Mouse (Mus musculus) embryonic facial prominence, embryonic 14.5 days (tissue): Measurements from ENCODE around the gene Tbc1d22a. TPM values are rescaled to one million over a fixed set of nuclear protein-coding genes. Genes with fewer than 3 reads are reported as not detected.

ENCODE experiments used
- ATAC-seq: fragments of 200-750 bp; cut with Nextera tagmentation; 2 replicates; pipeline ENCODE4 v1.8.0; 2017; ENCODE audit warnings: low read depth, moderate number of reproducible peaks, moderate TSS enrichment
- DNase-seq: peaks from one replicate; pipeline ENCODE4 v3.0.0-alpha.2; 2015; ENCODE audit warnings: low spot score
- H3K27ac ChIP-seq: fragments of 300-500 bp; sonication (generic); replicated peaks from 2 replicates; pipeline ENCODE4 v1.5.1; 2014; ENCODE audit warnings: low read depth, mild to moderate bottlenecking, low read length, moderate library complexity
- H3K27me3 ChIP-seq: fragments of 300-500 bp; sonication (generic); replicated peaks from 2 replicates; pipeline ENCODE4 v1.6.1; 2014; ENCODE audit warnings: low read length; ENCODE audit not compliant: control insufficient read depth, insufficient read depth
- H3K36me3 ChIP-seq: fragments of 300-500 bp; sonication (generic); 2 replicates; pipeline ENCODE4 v1.6.1; 2014; ENCODE audit warnings: low read length, mixed read lengths; ENCODE audit not compliant: control insufficient read depth, insufficient read depth
- H3K4me1 ChIP-seq: fragments of 300-500 bp; sonication (generic); 2 replicates; pipeline ENCODE4 v1.6.1; 2014; ENCODE audit warnings: antibody characterized with exemption, low read length; ENCODE audit not compliant: control insufficient read depth, insufficient read depth
- H3K4me2 ChIP-seq: fragments of 300-500 bp; sonication (generic); 2 replicates; pipeline ENCODE4 v1.6.1; 2014; ENCODE audit warnings: low read depth, mild to moderate bottlenecking, low read length, moderate library complexity, mixed read lengths
- H3K4me3 ChIP-seq: fragments of 300-500 bp; sonication (generic); 2 replicates; pipeline ENCODE4 v1.5.1; 2014; ENCODE audit warnings: low read depth, mild to moderate bottlenecking, low read length
- H3K9ac ChIP-seq: fragments of 300-500 bp; sonication (generic); 2 replicates; pipeline ENCODE4 v1.6.1; 2014; ENCODE audit warnings: low read depth, mild to moderate bottlenecking, low read length, moderate library complexity, mixed read lengths
- H3K9me3 ChIP-seq: fragments of 300-500 bp; sonication (generic); 2 replicates; pipeline ENCODE4 v1.6.1; 2016; ENCODE audit warnings: low read length; ENCODE audit not compliant: control insufficient read depth
- WGBS: fragments of 180-500 bp; shearing (Covaris S2); extraction: QIAGEN DNeasy Blood & Tissue Kit; methylation state at CpG from one replicate; pipeline ENCODE4 v1.1.7; 2014; 5-methylcytosine and 5-hydroxymethylcytosine counted together
- polyA plus RNA-seq: library from polyadenylated mRNA; unstranded; fragments of >200 nt; fragmentation: Nextera tagmentation; extraction: Ambion mirVana; gene quantifications from 2 replicates; pipeline ENCODE4 v1.2.1, GENCODE M21; 2014

Tbc1d22a gene
- polyA plus RNA-seq, 1 experiment from 2014 or later: 8.1 TPM

- no peak for DNase-seq
- no peak for ATAC-seq
- no peak overlapping the region for H3K4me3 ChIP-seq
- no peaks in the 10 kb centered on the region for H3K4me1 ChIP-seq
- 63% methylated on average over 1 of the region's 1 CpGs for WGBS
- no peaks in the 10 kb centered on the region for H3K36me3 ChIP-seq
- no peak overlapping the region for H3K27ac ChIP-seq
- no peak overlapping the region for H3K4me2 ChIP-seq
- H3K9ac ChIP-seq: no peak overlapping the region
- H3K27me3 ChIP-seq: no peaks in the 10 kb centered on the region
- H3K9me3 ChIP-seq: no peaks in the 10 kb centered on the region
Measured at GRCm38 (mm10) chr15:86422858-86423257, 208.6 kb downstream of the Tbc1d22a start.

- ATAC-seq (no peak), DNase-seq (no peak)
- no peaks in the 10 kb centered on the region for H3K9me3 ChIP-seq
- no peaks in the 10 kb centered on the region for H3K36me3 ChIP-seq
- no peak overlapping the region for H3K9ac ChIP-seq
- no peaks in the 10 kb centered on the region for H3K4me1 ChIP-seq
- 66% methylated on average over 2 of the region's 2 CpGs for WGBS
- no peak overlapping the region for H3K4me3 ChIP-seq
- no peaks in the 10 kb centered on the region for H3K27me3 ChIP-seq
- H3K4me2 ChIP-seq: no peak overlapping the region
- H3K27ac ChIP-seq: no peak overlapping the region
Measured at GRCm38 (mm10) chr15:86423884-86424283, 209.6 kb downstream of the Tbc1d22a start.

- Histone ChIP-seq H3K9me3 (no peaks in the 10 kb centered on the region), H3K4me1 (no peaks in the 10 kb centered on the region), H3K9ac (no peak overlapping the region), H3K27me3 (no peaks in the 10 kb centered on the region), H3K27ac (no peak overlapping the region), H3K4me3 (no peak overlapping the region), H3K4me2 (no peak overlapping the region), H3K36me3 (no peaks in the 10 kb centered on the region)
- 64% methylated on average over 8 of the region's 8 CpGs for WGBS
- DNase-seq (no peak), ATAC-seq (no peak)
Measured at GRCm38 (mm10) chr15:86424971-86425370, 210.7 kb downstream of the Tbc1d22a start.

GRCm38 (mm10) chr15:86426364-86427000, 212.2 kb downstream of the Tbc1d22a start:
- Histone ChIP-seq H3K27ac (no peak overlapping the region), H3K9ac (no peak overlapping the region), H3K9me3 (no peaks in the 10 kb centered on the region), H3K36me3 (no peaks in the 10 kb centered on the region), H3K4me3 (no peak overlapping the region), H3K4me1 (no peaks in the 10 kb centered on the region), H3K27me3 (no peaks in the 10 kb centered on the region), H3K4me2 (no peak overlapping the region)
- ATAC-seq (no peak), DNase-seq (no peak)
- 75% methylated on average over 5 of the region's 5 CpGs for WGBS

GRCm38 (mm10) chr15:86427439-86427838, 213.2 kb downstream of the Tbc1d22a start:
- no peaks in the 10 kb centered on the region for H3K27me3 ChIP-seq
- ATAC-seq: no peak
- H3K4me3 ChIP-seq: no peak overlapping the region
- no peak overlapping the region for H3K4me2 ChIP-seq
- 77% methylated on average over 4 of the region's 4 CpGs for WGBS
- DNase-seq: no peak
- no peak overlapping the region for H3K27ac ChIP-seq
- H3K9me3 ChIP-seq: no peaks in the 10 kb centered on the region
- H3K4me1 ChIP-seq: no peaks in the 10 kb centered on the region
- no peak overlapping the region for H3K9ac ChIP-seq
- no peaks in the 10 kb centered on the region for H3K36me3 ChIP-seq

- Histone ChIP-seq H3K27me3 (no peaks in the 10 kb centered on the region), H3K27ac (no peak overlapping the region), H3K9ac (no peak overlapping the region), H3K9me3 (no peaks in the 10 kb centered on the region), H3K4me1 (no peaks in the 10 kb centered on the region), H3K36me3 (no peaks in the 10 kb centered on the region), H3K4me3 (no peak overlapping the region), H3K4me2 (no peak overlapping the region)
- no peak for ATAC-seq
- 79% methylated on average over 5 of the region's 5 CpGs for WGBS
- DNase-seq: no peak
Measured at GRCm38 (mm10) chr15:86428496-86428895, 214.2 kb downstream of the Tbc1d22a start.

- Histone ChIP-seq H3K4me1 (no peaks in the 10 kb centered on the region), H3K9me3 (no peaks in the 10 kb centered on the region), H3K27me3 (no peaks in the 10 kb centered on the region), H3K36me3 (no peaks in the 10 kb centered on the region), H3K4me3 (no peak overlapping the region), H3K4me2 (no peak overlapping the region), H3K27ac (no peak overlapping the region), H3K9ac (no peak overlapping the region)
- 53% methylated on average over 8 of the region's 8 CpGs for WGBS
- DNase-seq: no peak
- ATAC-seq: no peak
Measured at GRCm38 (mm10) chr15:86429766-86430335, 215.6 kb downstream of the Tbc1d22a start.

- Histone ChIP-seq H3K27ac (no peak overlapping the region), H3K4me2 (no peak overlapping the region), H3K9ac (no peak overlapping the region), H3K9me3 (no peaks in the 10 kb centered on the region), H3K36me3 (no peaks in the 10 kb centered on the region), H3K4me1 (no peaks in the 10 kb centered on the region), H3K27me3 (no peaks in the 10 kb centered on the region), H3K4me3 (no peak overlapping the region)
- no peak for ATAC-seq
- DNase-seq: no peak
- 75% methylated on average over 10 of the region's 11 CpGs for WGBS
Measured at GRCm38 (mm10) chr15:86431539-86432080, 217.4 kb downstream of the Tbc1d22a start.

GRCm38 (mm10) chr15:86432791-86433190, 218.5 kb downstream of the Tbc1d22a start:
- no peaks in the 10 kb centered on the region for H3K9me3 ChIP-seq
- H3K4me3 ChIP-seq: no peak overlapping the region
- no peak overlapping the region for H3K9ac ChIP-seq
- DNase-seq (no peak), ATAC-seq (no peak)
- H3K27ac ChIP-seq: no peak overlapping the region
- no peak overlapping the region for H3K4me2 ChIP-seq
- no peaks in the 10 kb centered on the region for H3K4me1 ChIP-seq
- no peaks in the 10 kb centered on the region for H3K27me3 ChIP-seq
- no peaks in the 10 kb centered on the region for H3K36me3 ChIP-seq
